Mouse (Mus musculus) hindbrain, embryonic 12.5 days (tissue): ENCODE measurements at regions not wholly inside any gene's neighbourhood (a gene's known extent, or its start where the extent isn't known, plus 50 kb on each side); places are given as distances from the start of the nearest gene placed in this dataset.
"Not testable (repeated sequence)": the region's sequence is repeated elsewhere in the genome, so short reads cannot be mapped to it uniquely, and the experiment has no call there.

Experiments
- ATAC-seq: fragments of 200-750 bp; cut with Nextera tagmentation; 2 replicates; pipeline ENCODE4 v1.8.0; 2017; ENCODE audit warnings: moderate TSS enrichment; ENCODE audit not compliant: low FRiP score
- H3K27ac ChIP-seq: fragments of 300-500 bp; sonication (generic); 2 replicates; pipeline ENCODE4 v1.5.1; 2016; ENCODE audit warnings: mild to moderate bottlenecking
- H3K27me3 ChIP-seq: fragments of 300-500 bp; sonication (generic); 2 replicates; pipeline ENCODE4 v1.6.1; 2016; ENCODE audit warnings: mild to moderate bottlenecking
- H3K36me3 ChIP-seq: fragments of 300-500 bp; sonication (generic); 2 replicates; pipeline ENCODE4 v1.6.1; 2016; ENCODE audit warnings: mild to moderate bottlenecking
- H3K4me1 ChIP-seq: fragments of 300-500 bp; sonication (generic); 2 replicates; pipeline ENCODE4 v1.6.1; 2016
- H3K4me2 ChIP-seq: fragments of 300-500 bp; sonication (generic); replicated peaks from 2 replicates; pipeline ENCODE4 v1.6.1; 2016; ENCODE audit warnings: mild to moderate bottlenecking
- H3K4me3 ChIP-seq: fragments of 300-500 bp; sonication (generic); 2 replicates; pipeline ENCODE4 v1.5.1; 2016; ENCODE audit warnings: mild to moderate bottlenecking
- H3K9ac ChIP-seq: fragments of 300-500 bp; sonication (generic); 2 replicates; pipeline ENCODE4 v1.6.1; 2016; ENCODE audit warnings: mild to moderate bottlenecking, moderate library complexity
- H3K9me3 ChIP-seq: fragments of 300-500 bp; sonication (generic); replicated peaks from 2 replicates; pipeline ENCODE4 v1.6.1; 2016; ENCODE audit warnings: mild to moderate bottlenecking
- WGBS: fragments of 180-500 bp; shearing (Covaris S2); methylation state at CpG from one replicate; pipeline ENCODE4 v1.1.7; 2016; 5-methylcytosine and 5-hydroxymethylcytosine counted together

DNA sequence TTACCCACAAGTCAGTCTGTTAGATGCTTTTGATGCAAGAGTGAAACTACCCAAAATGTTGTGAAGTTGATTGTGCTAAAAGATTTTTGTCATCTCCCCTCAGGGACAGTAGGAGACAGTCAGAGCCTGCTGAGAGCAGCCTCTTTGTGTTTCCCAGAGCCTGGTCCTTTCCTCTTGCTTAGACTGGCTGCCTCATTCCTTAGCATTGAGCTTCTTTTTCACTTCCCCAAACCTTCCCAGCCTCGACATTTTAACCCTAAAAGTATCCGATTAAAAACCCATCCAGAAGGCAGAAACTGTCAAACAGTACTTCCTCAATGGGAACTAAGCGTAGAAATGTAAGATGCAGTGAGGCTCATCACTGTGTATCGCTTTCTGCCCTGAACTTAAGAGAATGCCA, 104.0 kb upstream of the Gadl1 start:
- Histone ChIP-seq H3K36me3 (no peaks in the 10 kb centered on the region), H3K27ac (no peak overlapping the region), H3K9ac (no peak overlapping the region), H3K4me3 (no peak overlapping the region), H3K27me3 (no peaks in the 10 kb centered on the region), H3K4me2 (no peak overlapping the region), H3K9me3 (no peaks in the 10 kb centered on the region), H3K4me1 (peaks cover 7% of the 10 kb centered on the region)
- ATAC-seq, result no peak
- 35% methylated on average over 4 of the region's 4 CpGs for WGBS

DNA sequence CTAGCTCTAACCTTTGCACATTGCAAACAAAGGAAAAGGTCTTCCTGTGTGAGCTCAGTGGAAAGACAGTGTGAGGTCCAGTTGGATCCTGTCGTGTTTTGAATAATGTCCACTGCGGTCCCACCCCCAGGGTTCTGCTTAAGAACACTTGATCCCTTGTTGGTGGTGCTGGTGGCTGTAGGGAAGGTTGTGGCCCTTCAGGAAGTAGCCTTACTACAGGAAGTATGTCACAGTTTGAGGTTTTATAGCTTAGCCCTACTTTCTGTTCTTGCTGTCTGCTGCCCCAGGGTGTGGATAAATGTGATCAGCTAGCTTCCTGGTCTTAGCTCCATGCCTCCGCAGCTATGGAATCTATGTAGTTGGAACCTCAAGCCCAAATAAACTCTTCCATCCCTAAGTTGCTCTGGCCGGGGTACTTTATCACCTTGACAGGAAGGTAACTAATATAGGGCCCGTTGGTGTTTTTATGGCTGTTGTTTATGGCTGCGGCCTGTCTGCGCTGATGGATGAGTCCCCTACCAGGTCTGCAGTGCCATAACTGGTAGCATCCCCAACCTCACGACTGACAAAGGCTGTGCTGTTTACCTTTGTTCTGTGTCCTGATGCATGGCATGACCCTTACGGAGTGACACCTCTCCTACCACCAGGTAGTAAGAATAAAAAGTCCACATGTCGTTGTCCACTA, 103.1 kb upstream of the Gadl1 start:
- H3K27me3 ChIP-seq, result no peaks in the 10 kb centered on the region
- peaks cover 3% of the 10 kb centered on the region; the same call in 1 of the 2 replicates for H3K4me1 ChIP-seq

DNA sequence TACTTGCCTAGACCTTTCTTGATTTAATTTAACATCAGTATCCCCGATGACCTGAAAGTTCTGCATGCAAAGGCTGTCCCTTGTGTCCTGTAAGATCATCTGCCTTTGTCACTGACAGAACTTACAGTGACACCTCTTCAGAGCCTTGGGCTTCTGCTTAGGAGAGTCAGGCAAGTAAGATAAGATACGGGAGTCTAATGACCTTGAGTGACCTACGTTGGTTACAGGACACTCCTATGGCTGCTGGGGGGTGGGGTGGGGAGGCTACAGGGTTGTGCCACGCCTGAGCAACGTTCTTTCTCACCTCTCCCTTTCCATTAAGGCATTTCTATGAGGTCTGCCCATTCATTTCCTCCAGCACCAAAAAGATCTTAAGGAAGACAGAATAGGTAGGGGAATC, 69.1 kb upstream of the Gadl1 start:
- H3K9ac ChIP-seq, result no peak overlapping the region
- H3K4me1 ChIP-seq, result 0 out of 2 replicates have a peak, but pooled peaks cover 4% of the 10 kb centered on the region
- ATAC-seq, result no peak
- H3K27ac ChIP-seq, result no peak overlapping the region
- WGBS, result 65% methylated on average over 5 of the region's 5 CpGs
- H3K27me3 ChIP-seq, result no peaks in the 10 kb centered on the region
- H3K36me3 ChIP-seq, result no peaks in the 10 kb centered on the region
- no peak overlapping the region for H3K4me3 ChIP-seq
- no peak overlapping the region for H3K4me2 ChIP-seq
- no peaks in the 10 kb centered on the region for H3K9me3 ChIP-seq

More for the DNA sequence above, 103.1 kb upstream of the Gadl1 start:
- H3K4me3 ChIP-seq, result no peak overlapping the region
- H3K9me3 ChIP-seq, result no peaks in the 10 kb centered on the region
- no peak overlapping the region for H3K4me2 ChIP-seq
- no peak overlapping the region for H3K9ac ChIP-seq
- no peak for ATAC-seq
- H3K27ac ChIP-seq, result no peak overlapping the region
- H3K36me3 ChIP-seq, result no peaks in the 10 kb centered on the region
- whole genome bisulfite sequencing, result 65% methylated on average over 10 of the region's 10 CpGs

DNA sequence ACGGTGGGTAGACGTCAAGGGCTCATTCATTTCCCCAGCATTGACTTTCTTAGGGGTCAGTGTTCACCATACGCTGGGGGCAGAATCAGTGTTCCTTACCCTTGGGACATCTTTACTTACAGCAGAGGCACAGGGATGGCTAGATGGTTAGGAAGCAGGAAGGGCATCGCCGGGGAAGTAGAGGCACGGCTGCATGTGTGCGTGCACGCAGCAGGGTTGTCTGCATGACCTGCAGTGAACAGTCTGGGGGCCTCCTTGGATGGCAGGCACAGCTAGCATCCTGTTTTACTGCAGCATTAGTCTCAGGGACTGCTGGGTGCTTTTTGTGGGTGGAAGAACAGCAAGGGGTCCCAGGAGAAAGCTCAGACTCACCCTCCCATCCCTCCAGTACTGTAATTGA, 68.5 kb upstream of the Gadl1 start:
- Histone ChIP-seq H3K9ac (no peak overlapping the region), H3K4me3 (no peak overlapping the region), H3K4me1 (0 out of 2 replicates have a peak, but pooled peaks cover 4% of the 10 kb centered on the region), H3K9me3 (no peaks in the 10 kb centered on the region), H3K4me2 (no peak overlapping the region), H3K27me3 (no peaks in the 10 kb centered on the region), H3K36me3 (no peaks in the 10 kb centered on the region), H3K27ac (no peak overlapping the region)
- ATAC-seq, result no peak
- 67% methylated on average over 8 of the region's 8 CpGs for WGBS

DNA sequence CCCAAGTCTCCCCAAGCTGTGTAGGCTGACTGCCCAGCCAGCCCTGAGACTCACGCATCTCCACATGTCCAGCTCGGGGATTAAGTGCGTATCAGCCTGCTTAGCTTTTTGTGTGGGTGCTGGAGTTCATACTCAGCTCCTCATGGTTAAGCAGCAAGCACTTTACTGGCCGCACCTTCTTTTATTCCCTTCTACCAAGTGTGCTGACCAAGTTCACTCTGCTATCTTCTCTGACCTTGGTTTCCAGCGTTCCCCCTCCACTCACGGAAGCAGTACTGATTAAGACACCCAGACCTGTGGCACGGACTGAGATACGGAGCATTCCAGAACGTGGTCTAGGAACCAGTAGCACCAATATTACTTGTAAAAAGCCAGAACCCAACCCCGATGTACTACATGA, 67.6 kb upstream of the Gadl1 start:
- Histone ChIP-seq H3K4me2 (no peak overlapping the region), H3K9ac (no peak overlapping the region), H3K27ac (no peak overlapping the region), H3K36me3 (no peaks in the 10 kb centered on the region), H3K27me3 (no peaks in the 10 kb centered on the region), H3K9me3 (no peaks in the 10 kb centered on the region), H3K4me1 (0 out of 2 replicates have a peak, but pooled peaks cover 4% of the 10 kb centered on the region), H3K4me3 (no peak overlapping the region)
- no peak for ATAC-seq
- 90% methylated on average over 10 of the region's 10 CpGs for WGBS

DNA sequence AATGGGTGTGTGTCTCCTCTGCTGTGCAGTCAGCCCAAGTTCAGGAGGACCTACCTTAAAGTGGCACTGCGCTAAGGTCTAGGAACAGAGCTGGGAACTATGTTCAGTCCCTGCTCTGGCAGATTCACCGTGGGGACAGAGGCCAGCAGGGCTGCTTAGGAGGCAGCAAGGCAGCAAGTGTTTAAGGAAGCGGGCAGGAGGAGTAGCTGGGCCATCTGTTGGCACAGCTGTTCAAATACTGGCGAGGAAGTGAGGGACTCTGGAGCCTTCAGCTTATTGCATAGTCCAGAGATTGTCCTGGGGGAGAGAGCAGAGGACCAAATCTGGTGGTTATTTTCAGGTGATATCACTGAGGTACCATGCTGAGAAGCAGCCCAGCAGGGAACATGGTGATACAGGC, 64.9 kb upstream of the Gadl1 start:
- H3K4me1 ChIP-seq, result 0 out of 2 replicates have a peak, but pooled peaks cover 4% of the 10 kb centered on the region
- WGBS, result 61% methylated on average over 4 of the region's 4 CpGs

DNA sequence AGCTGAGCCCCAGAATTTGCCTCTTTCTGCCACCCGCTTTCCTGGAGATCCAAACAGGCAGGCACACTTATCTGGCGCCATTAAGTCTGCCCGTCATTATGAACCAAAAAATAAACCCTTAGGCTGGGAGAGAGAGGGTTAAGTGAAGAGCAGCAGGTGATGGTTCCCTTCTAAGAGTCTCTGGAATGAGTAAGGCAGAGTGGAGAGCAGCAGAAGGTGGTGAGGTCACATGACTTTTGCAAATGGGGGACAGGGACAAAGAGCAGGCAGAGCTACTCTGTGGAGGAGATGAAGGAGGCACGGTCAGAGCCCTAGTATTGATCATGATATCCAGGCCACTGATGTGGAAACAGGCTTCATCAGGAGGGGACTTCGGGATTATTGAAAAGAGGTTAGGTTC, 64.2 kb upstream of the Gadl1 start:
- 81% methylated on average over 5 of the region's 5 CpGs for WGBS
- Histone ChIP-seq H3K27me3 (no peaks in the 10 kb centered on the region), H3K4me2 (no peak overlapping the region), H3K36me3 (no peaks in the 10 kb centered on the region), H3K9me3 (no peaks in the 10 kb centered on the region), H3K27ac (no peak overlapping the region), H3K9ac (no peak overlapping the region), H3K4me3 (no peak overlapping the region), H3K4me1 (0 out of 2 replicates have a peak, but pooled peaks cover 4% of the 10 kb centered on the region)
- no peak for ATAC-seq

More for the DNA sequence above, 64.9 kb upstream of the Gadl1 start:
- ATAC-seq, result no peak
- H3K4me3 ChIP-seq, result no peak overlapping the region
- H3K9me3 ChIP-seq, result no peaks in the 10 kb centered on the region
- no peak overlapping the region for H3K9ac ChIP-seq
- H3K27ac ChIP-seq, result no peak overlapping the region
- no peaks in the 10 kb centered on the region for H3K27me3 ChIP-seq
- H3K36me3 ChIP-seq, result no peaks in the 10 kb centered on the region
- no peak overlapping the region for H3K4me2 ChIP-seq

DNA sequence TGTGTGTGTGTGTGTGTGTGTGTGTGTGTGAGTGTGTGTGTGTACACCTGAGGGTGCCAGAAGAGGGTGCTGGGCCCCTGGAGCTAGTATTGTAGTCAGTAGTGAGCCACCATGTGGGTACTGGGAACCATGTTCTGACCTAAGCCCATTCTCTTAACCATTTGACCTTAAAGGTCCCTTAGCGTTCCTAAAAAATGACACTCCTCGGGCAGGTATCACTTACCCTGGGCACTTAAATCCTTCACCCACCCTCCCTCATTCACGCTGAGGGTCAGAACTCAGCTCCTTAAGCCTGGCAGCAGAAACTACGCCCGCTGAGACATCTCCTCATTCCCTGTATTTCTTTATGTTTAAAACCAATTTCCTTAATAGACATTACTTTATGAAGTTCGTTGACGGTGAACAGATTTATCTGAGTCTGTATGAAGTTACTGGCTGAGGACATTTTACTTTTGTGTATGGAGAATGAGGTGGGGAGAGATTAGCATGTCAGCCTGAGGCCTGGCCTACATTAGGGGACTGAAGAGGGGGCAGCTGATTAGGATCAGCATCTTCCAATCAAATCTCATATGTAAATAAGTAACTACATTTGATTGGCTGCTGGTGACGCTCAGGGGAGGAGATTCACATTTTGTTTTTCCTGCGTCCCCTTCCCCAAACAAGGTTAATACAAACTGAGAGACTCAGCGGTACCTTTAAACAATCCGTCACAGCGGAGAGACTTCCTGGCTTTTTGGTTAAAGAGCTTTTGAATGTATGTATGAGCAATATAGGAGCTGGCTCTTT, 61.8 kb upstream of the Gadl1 start:
- no peak overlapping the region for H3K9ac ChIP-seq
- no peaks in the 10 kb centered on the region for H3K27me3 ChIP-seq
- H3K36me3 ChIP-seq, result no peaks in the 10 kb centered on the region
- no peaks in the 10 kb centered on the region for H3K9me3 ChIP-seq
- peak overlapping the region; percentile 39 for H3K4me2 ChIP-seq
- no peaks in the 10 kb centered on the region for H3K4me1 ChIP-seq
- no peak overlapping the region for H3K27ac ChIP-seq
- peak; percentile 80 for ATAC-seq
- H3K4me3 ChIP-seq, result peak overlapping the region; percentile 6; the same call in 1 of the 2 replicates
- 41% methylated on average over 12 of the region's 12 CpGs for WGBS

DNA sequence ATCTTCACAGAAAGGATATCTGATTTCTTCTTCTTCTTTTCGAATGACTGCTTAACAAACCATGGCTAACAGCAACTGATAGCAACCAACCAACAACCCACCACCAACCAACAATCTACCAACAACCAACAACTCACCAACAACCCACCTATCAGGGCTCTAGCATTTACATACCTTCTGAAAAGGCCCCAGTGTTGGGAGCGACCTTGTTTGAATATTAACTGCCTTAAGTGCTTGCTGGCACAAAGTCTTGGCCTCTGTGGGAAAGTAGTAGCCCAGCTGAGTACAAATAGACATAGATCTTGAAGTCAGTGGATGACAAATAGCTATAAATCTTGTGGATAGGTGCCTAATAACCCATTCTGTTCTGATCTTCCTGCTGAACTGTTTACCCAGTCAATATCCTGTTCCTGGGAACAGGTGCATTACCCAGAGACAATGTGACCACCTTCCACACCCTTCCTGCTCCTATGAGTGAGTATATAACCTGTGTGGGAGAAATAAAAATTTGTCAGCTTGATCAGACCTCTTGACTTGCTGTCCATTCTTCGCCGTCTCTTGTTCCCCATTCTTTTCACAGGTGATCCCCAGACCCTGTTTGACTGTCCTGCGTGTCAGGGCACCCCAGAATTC, 55.9 kb upstream of the Gadl1 start:
- ATAC-seq, H3K27ac ChIP-seq, H3K27me3 ChIP-seq, H3K36me3 ChIP-seq, H3K9ac ChIP-seq, H3K4me2 ChIP-seq, H3K9me3 ChIP-seq, H3K4me1 ChIP-seq, H3K4me3 ChIP-seq: not testable (repeated sequence)
- 83% methylated on average over 5 of the region's 5 CpGs for WGBS

DNA sequence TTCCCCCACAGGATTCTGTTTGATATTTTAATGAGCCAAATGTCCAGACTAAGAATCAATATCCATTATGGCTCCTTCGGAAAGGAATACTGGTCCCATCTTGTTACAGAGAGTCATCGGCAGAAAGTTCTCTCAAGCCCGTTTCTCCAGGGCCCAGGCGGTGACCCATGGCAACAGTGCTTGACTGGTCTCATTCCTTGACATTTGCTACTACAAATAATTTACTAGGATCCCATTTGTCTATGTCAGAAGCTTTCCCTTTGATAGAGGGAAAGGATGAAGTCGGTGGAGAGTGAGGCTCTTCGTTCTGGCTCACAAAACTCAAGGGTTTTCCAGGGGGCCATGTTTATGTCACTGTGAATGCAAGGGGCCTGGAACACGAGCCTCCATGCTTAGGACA, 52.0 kb upstream of the Gadl1 start:
- Histone ChIP-seq H3K9me3 (0 out of 2 replicates have a peak, but pooled peaks cover 4% of the 10 kb centered on the region), H3K4me3 (no peak overlapping the region), H3K36me3 (no peaks in the 10 kb centered on the region), H3K4me1 (no peaks in the 10 kb centered on the region), H3K9ac (no peak overlapping the region), H3K27ac (no peak overlapping the region), H3K4me2 (no peak overlapping the region), H3K27me3 (no peaks in the 10 kb centered on the region)
- ATAC-seq, result no peak
- WGBS, result 65% methylated on average over 7 of the region's 7 CpGs

DNA sequence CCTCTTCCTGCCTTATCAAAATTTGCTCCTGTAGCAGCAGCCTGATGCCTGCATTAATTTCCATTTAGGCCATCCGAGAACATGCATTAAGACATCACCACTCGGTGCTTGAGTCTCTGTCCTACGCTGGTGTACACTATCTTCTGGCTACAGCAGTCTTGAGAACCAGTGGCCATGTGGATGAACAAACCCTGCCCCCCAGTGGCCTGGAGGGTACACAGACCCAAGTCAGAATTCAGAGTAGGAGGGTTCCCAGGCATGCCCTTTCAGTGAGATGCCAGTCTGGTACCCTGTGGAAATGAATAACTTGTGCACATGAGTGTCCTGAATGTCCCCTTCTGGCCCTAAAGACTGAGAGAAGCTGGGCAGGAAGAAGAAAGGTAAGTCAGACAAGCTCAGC, 50.4 kb upstream of the Gadl1 start:
- no peak for ATAC-seq
- Histone ChIP-seq H3K9ac (no peak overlapping the region), H3K4me1 (no peaks in the 10 kb centered on the region), H3K4me2 (no peak overlapping the region), H3K27ac (no peak overlapping the region), H3K36me3 (no peaks in the 10 kb centered on the region), H3K27me3 (no peaks in the 10 kb centered on the region), H3K4me3 (no peak overlapping the region), H3K9me3 (0 out of 2 replicates have a peak, but pooled peaks cover 4% of the 10 kb centered on the region)
- WGBS, result 78% methylated on average over 3 of the region's 3 CpGs
